Mouse (Mus musculus): Measurements from ENCODE around the gene Jade2. TPM values are rescaled to one million over a fixed set of nuclear protein-coding genes. Genes with fewer than 3 reads are reported as not detected.
A peak's percentile ranks its signal among the peaks of the same experiment; 100 is the strongest.

Gene Jade2
- polyA plus RNA-seq, 1 experiment from 2014 or later = 0.56 TPM

GRCm38 (mm10) chr11:51854981-51855817, 2.3 kb downstream of the Jade2 start:
- Histone ChIP-seq H3K27ac (peak overlapping the region; percentile 62; the same call in 1 of the 2 replicates), H3K9ac (peak overlapping the region; percentile 68), H3K4me3 (peak overlapping the region; percentile 69), H3K9me3 (no peaks in the 10 kb centered on the region), H3K36me3 (replicated peaks) (no peaks in the 10 kb centered on the region), H3K4me2 (peak overlapping the region; percentile 100), H3K4me1 (peaks cover 27% of the 10 kb centered on the region), H3K27me3 (replicated peaks) (peaks cover 16% of the 10 kb centered on the region)
- ATAC-seq (replicated peaks) = peak; percentile 82
- WGBS = 2% methylated on average over 41 of the region's 42 CpGs

GRCm38 (mm10) chr11:51852595-51852994, 4.9 kb downstream of the Jade2 start:
- Histone ChIP-seq H3K9ac (no peak overlapping the region), H3K36me3 (replicated peaks) (no peaks in the 10 kb centered on the region), H3K4me2 (no peak overlapping the region), H3K4me1 (peaks cover 17% of the 10 kb centered on the region), H3K9me3 (no peaks in the 10 kb centered on the region), H3K27me3 (replicated peaks) (no peaks in the 10 kb centered on the region), H3K4me3 (no peak overlapping the region), H3K27ac (no peak overlapping the region)
- ATAC-seq (replicated peaks) = no peak
- WGBS = 58% methylated on average over 5 of the region's 5 CpGs

GRCm38 (mm10) chr11:51852091-51852521, 5.3 kb downstream of the Jade2 start:
- Histone ChIP-seq H3K9ac (no peak overlapping the region), H3K27ac (no peak overlapping the region), H3K4me2 (no peak overlapping the region), H3K27me3 (replicated peaks) (no peaks in the 10 kb centered on the region), H3K36me3 (replicated peaks) (no peaks in the 10 kb centered on the region), H3K4me3 (no peak overlapping the region), H3K9me3 (no peaks in the 10 kb centered on the region), H3K4me1 (peaks cover 17% of the 10 kb centered on the region)
- WGBS = 93% methylated on average over 7 of the region's 7 CpGs
- no peak for ATAC-seq (replicated peaks)

GRCm38 (mm10) chr11:51850741-51851330, 6.6 kb downstream of the Jade2 start:
- Histone ChIP-seq H3K27me3 (replicated peaks) (no peaks in the 10 kb centered on the region), H3K36me3 (replicated peaks) (no peaks in the 10 kb centered on the region), H3K27ac (no peak overlapping the region), H3K4me3 (no peak overlapping the region), H3K9me3 (no peaks in the 10 kb centered on the region), H3K9ac (no peak overlapping the region), H3K4me1 (peaks cover 7% of the 10 kb centered on the region), H3K4me2 (no peak overlapping the region)
- 81% methylated on average over 11 of the region's 11 CpGs for whole genome bisulfite sequencing
- ATAC-seq (replicated peaks) = no peak

GRCm38 (mm10) chr11:51848324-51848723, 9.1 kb downstream of the Jade2 start:
- H3K36me3 ChIP-seq (replicated peaks) = no peaks in the 10 kb centered on the region
- H3K27me3 ChIP-seq (replicated peaks) = no peaks in the 10 kb centered on the region
- no peak for ATAC-seq (replicated peaks)
- no peaks in the 10 kb centered on the region for H3K4me1 ChIP-seq
- H3K4me3 ChIP-seq = no peak overlapping the region
- H3K9me3 ChIP-seq = no peaks in the 10 kb centered on the region
- whole genome bisulfite sequencing = 91% methylated on average over 3 of the region's 3 CpGs
- no peak overlapping the region for H3K9ac ChIP-seq
- H3K4me2 ChIP-seq = no peak overlapping the region
- no peak overlapping the region for H3K27ac ChIP-seq

- H3K4me3 ChIP-seq = no peak overlapping the region
- H3K4me2 ChIP-seq = no peak overlapping the region
- H3K27ac ChIP-seq = no peak overlapping the region
- no peaks in the 10 kb centered on the region for H3K36me3 ChIP-seq (replicated peaks)
- H3K9ac ChIP-seq = no peak overlapping the region
- 84% methylated on average over 1 of the region's 1 CpGs for WGBS
- H3K9me3 ChIP-seq = no peaks in the 10 kb centered on the region
- ATAC-seq (replicated peaks) = no peak
- H3K27me3 ChIP-seq (replicated peaks) = no peaks in the 10 kb centered on the region
- H3K4me1 ChIP-seq = no peaks in the 10 kb centered on the region
These were observed 9.6 kb downstream of the Jade2 start for GRCm38 (mm10) chr11:51847902-51848301.

GRCm38 (mm10) chr11:51845981-51846883, 11.2 kb downstream of the Jade2 start:
- no peak overlapping the region for H3K4me3 ChIP-seq
- no peak overlapping the region for H3K27ac ChIP-seq
- H3K9ac ChIP-seq = no peak overlapping the region
- 89% methylated on average over 16 of the region's 16 CpGs for WGBS
- H3K4me2 ChIP-seq = no peak overlapping the region
- H3K36me3 ChIP-seq (replicated peaks) = no peaks in the 10 kb centered on the region
- no peaks in the 10 kb centered on the region for H3K4me1 ChIP-seq
- H3K27me3 ChIP-seq (replicated peaks) = no peaks in the 10 kb centered on the region
- no peaks in the 10 kb centered on the region for H3K9me3 ChIP-seq
- ATAC-seq (replicated peaks) = no peak

GRCm38 (mm10) chr11:51844529-51845098, 12.8 kb downstream of the Jade2 start:
- H3K36me3 ChIP-seq (replicated peaks) = no peaks in the 10 kb centered on the region
- no peak for ATAC-seq (replicated peaks)
- H3K4me2 ChIP-seq = no peak overlapping the region
- H3K4me3 ChIP-seq = no peak overlapping the region
- no peaks in the 10 kb centered on the region for H3K9me3 ChIP-seq
- no peaks in the 10 kb centered on the region for H3K4me1 ChIP-seq
- 69% methylated on average over 10 of the region's 10 CpGs for WGBS
- no peak overlapping the region for H3K27ac ChIP-seq
- H3K9ac ChIP-seq = no peak overlapping the region
- no peaks in the 10 kb centered on the region for H3K27me3 ChIP-seq (replicated peaks)

- no peaks in the 10 kb centered on the region for H3K36me3 ChIP-seq (replicated peaks)
- no peak overlapping the region for H3K9ac ChIP-seq
- no peak overlapping the region for H3K27ac ChIP-seq
- H3K4me3 ChIP-seq = no peak overlapping the region
- no peaks in the 10 kb centered on the region for H3K9me3 ChIP-seq
- no peaks in the 10 kb centered on the region for H3K27me3 ChIP-seq (replicated peaks)
- H3K4me2 ChIP-seq = no peak overlapping the region
- H3K4me1 ChIP-seq = no peaks in the 10 kb centered on the region
- ATAC-seq (replicated peaks) = no peak
These were observed 13.6 kb downstream of the Jade2 start for GRCm38 (mm10) chr11:51843898-51844297.

GRCm38 (mm10) chr11:51843168-51843567, 14.3 kb downstream of the Jade2 start:
- no peaks in the 10 kb centered on the region for H3K9me3 ChIP-seq
- H3K36me3 ChIP-seq (replicated peaks) = no peaks in the 10 kb centered on the region
- H3K4me3 ChIP-seq = no peak overlapping the region
- no peak overlapping the region for H3K27ac ChIP-seq
- no peaks in the 10 kb centered on the region for H3K4me1 ChIP-seq
- H3K4me2 ChIP-seq = no peak overlapping the region
- WGBS = 86% methylated on average over 4 of the region's 4 CpGs
- H3K27me3 ChIP-seq (replicated peaks) = no peaks in the 10 kb centered on the region
- H3K9ac ChIP-seq = no peak overlapping the region
- ATAC-seq (replicated peaks) = no peak

- no peak overlapping the region for H3K4me2 ChIP-seq
- H3K27ac ChIP-seq = no peak overlapping the region
- no peak for ATAC-seq (replicated peaks)
- no peak overlapping the region for H3K4me3 ChIP-seq
- 79% methylated on average over 9 of the region's 9 CpGs for WGBS
- no peaks in the 10 kb centered on the region for H3K4me1 ChIP-seq
- H3K36me3 ChIP-seq (replicated peaks) = no peaks in the 10 kb centered on the region
- no peaks in the 10 kb centered on the region for H3K9me3 ChIP-seq
- no peak overlapping the region for H3K9ac ChIP-seq
- H3K27me3 ChIP-seq (replicated peaks) = no peaks in the 10 kb centered on the region
These were observed 16.3 kb downstream of the Jade2 start for GRCm38 (mm10) chr11:51841149-51841548.

- Histone ChIP-seq H3K9me3 (no peaks in the 10 kb centered on the region), H3K27ac (no peak overlapping the region), H3K4me1 (no peaks in the 10 kb centered on the region), H3K36me3 (replicated peaks) (no peaks in the 10 kb centered on the region), H3K4me2 (no peak overlapping the region), H3K27me3 (replicated peaks) (no peaks in the 10 kb centered on the region), H3K4me3 (no peak overlapping the region), H3K9ac (no peak overlapping the region)
- no peak for ATAC-seq (replicated peaks)
- 84% methylated on average over 9 of the region's 9 CpGs for WGBS
These were observed 16.8 kb downstream of the Jade2 start for GRCm38 (mm10) chr11:51840657-51841056.
